Mouse (Mus musculus) frontal cortex, postnatal 14 days (tissue): ENCODE data around the gene Proser3.

Experiments
- DNase-seq, 2 experiments: peaks; one replicate each; pipeline ENCODE4 v3.0.0; 2022; ENCODE audit warnings: low spot score in 2 of 2

Gene Proser3

GRCm38 (mm10) chr7:30552102-30553020, at the start of gene Proser3, which contains the start of gene Hspb6:
TSS of gene Proser3 (minus strand) at chr7:30552299.
TSS of gene Hspb6 (plus strand) at chr7:30552178.
- DNase-seq, result peak; percentile 93 to 95

- no peak for DNase-seq
Observed at GRCm38 (mm10) chr7:30600651-30601050, 48.6 kb upstream of the Proser3 start.

- DNase-seq, result peak; percentile 85 to 87
Observed at GRCm38 (mm10) chr7:30599933-30600353, 47.8 kb upstream of the Proser3 start.

GRCm38 (mm10) chr7:30598786-30599185, 46.7 kb upstream of the Proser3 start, which contains the start of gene Zbtb32:
TSS of gene Zbtb32 (minus strand) at chr7:30598909.
- DNase-seq, result no peak

- no peak for DNase-seq
Observed at GRCm38 (mm10) chr7:30596811-30597210, 44.7 kb upstream of the Proser3 start.

GRCm38 (mm10) chr7:30596093-30596492, 44.0 kb upstream of the Proser3 start:
- no peak for DNase-seq

GRCm38 (mm10) chr7:30594510-30595024, 42.5 kb upstream of the Proser3 start:
- no peak for DNase-seq

- no peak for DNase-seq
Observed at GRCm38 (mm10) chr7:30593579-30594509, 41.7 kb upstream of the Proser3 start.

- DNase-seq, result no peak
Observed at GRCm38 (mm10) chr7:30592772-30593423, 40.8 kb upstream of the Proser3 start.

GRCm38 (mm10) chr7:30591605-30591951, 39.5 kb upstream of the Proser3 start:
- no peak for DNase-seq

GRCm38 (mm10) chr7:30590927-30591604, 39.0 kb upstream of the Proser3 start:
- DNase-seq, result no peak

- peak; percentile 66 to 77 for DNase-seq
Observed at GRCm38 (mm10) chr7:30589435-30590301, 37.6 kb upstream of the Proser3 start.

GRCm38 (mm10) chr7:30588676-30589434, 36.8 kb upstream of the Proser3 start, which contains the start of gene Kmt2b:
TSS of gene Kmt2b (minus strand) at chr7:30588726.
- peak; percentile 93 to 97 for DNase-seq

- peak in 1 of 2 experiments; percentile 57 for DNase-seq
Observed at GRCm38 (mm10) chr7:30587842-30588667, 36.0 kb upstream of the Proser3 start.

- no peak for DNase-seq
Observed at GRCm38 (mm10) chr7:30586455-30587020, 34.4 kb upstream of the Proser3 start.

- no peak for DNase-seq
Observed at GRCm38 (mm10) chr7:30585170-30585569, 33.1 kb upstream of the Proser3 start.

GRCm38 (mm10) chr7:30584339-30584738, 32.2 kb upstream of the Proser3 start:
- no peak for DNase-seq

GRCm38 (mm10) chr7:30581547-30581946, 29.4 kb upstream of the Proser3 start:
- no peak for DNase-seq
